Mouse (Mus musculus) midbrain, embryonic 10.5 days (tissue): ENCODE results near the gene Nsun4. TPM values are rescaled to one million over a fixed set of nuclear protein-coding genes. Genes with fewer than 3 reads are reported as not detected.

Experiments used
- DNase-seq: peaks from one replicate; pipeline ENCODE4 v3.0.0-alpha.2; 2017; ENCODE audit warnings: low spot score
- H3K27ac ChIP-seq: fragments of 300-500 bp; sonication (generic); replicated peaks from 2 replicates; pipeline ENCODE4 v1.5.1; 2016; ENCODE audit warnings: mild to moderate bottlenecking
- H3K27me3 ChIP-seq: fragments of 300-500 bp; sonication (generic); 2 replicates; pipeline ENCODE4 v1.6.1; 2016; ENCODE audit warnings: low read depth, mild to moderate bottlenecking; ENCODE audit not compliant: poor library complexity, severe bottlenecking
- H3K36me3 ChIP-seq: fragments of 300-500 bp; sonication (generic); 2 replicates; pipeline ENCODE4 v1.6.1; 2016; ENCODE audit warnings: mild to moderate bottlenecking, moderate library complexity
- H3K4me1 ChIP-seq: fragments of 300-500 bp; sonication (generic); 2 replicates; pipeline ENCODE4 v1.6.1; 2016
- H3K4me3 ChIP-seq: fragments of 300-500 bp; sonication (generic); 2 replicates; pipeline ENCODE4 v1.5.1; 2016; ENCODE audit warnings: mild to moderate bottlenecking, moderate library complexity
- H3K9me3 ChIP-seq: fragments of 300-500 bp; sonication (generic); replicated peaks from 2 replicates; pipeline ENCODE4 v1.6.1; 2016; ENCODE audit warnings: mild to moderate bottlenecking
- WGBS: fragments of 180-500 bp; shearing (Covaris S2); methylation state at CpG from one replicate; pipeline ENCODE4 v1.1.7; 2016; 5-methylcytosine and 5-hydroxymethylcytosine counted together
- polyA plus RNA-seq: library from polyadenylated mRNA; unstranded; fragments of >200 nt; fragmentation: Nextera tagmentation; extraction: Ambion mirVana; gene quantifications from 2 replicates; pipeline ENCODE4 v1.2.1, GENCODE M21; 2016

Nsun4 gene
- polyA plus RNA-seq, 1 experiment from 2014 or later: 20.4 TPM

DNA sequence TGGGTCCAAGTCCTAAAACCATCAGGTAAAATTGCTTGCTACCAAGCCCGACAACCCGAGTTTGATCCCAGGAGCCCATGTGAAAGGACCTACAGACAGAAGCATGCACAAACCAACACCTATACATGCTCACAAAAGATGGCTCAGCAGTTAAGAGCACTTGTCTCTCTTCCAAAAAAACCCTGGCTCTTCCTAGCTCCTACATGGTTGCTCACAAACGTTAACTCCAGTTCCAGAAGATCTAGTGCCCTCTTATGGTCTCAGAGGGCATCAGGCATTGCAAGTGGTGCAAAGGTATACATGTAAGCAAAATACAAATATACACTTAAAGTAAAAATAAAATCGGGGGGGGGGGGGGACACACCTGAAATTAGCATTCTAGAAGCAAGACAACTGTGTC, 19.5 kb upstream of the Nsun4 start:
- no peak overlapping the region for H3K27ac ChIP-seq
- no peaks in the 10 kb centered on the region for H3K27me3 ChIP-seq
- no peaks in the 10 kb centered on the region for H3K9me3 ChIP-seq
- H3K4me3 ChIP-seq: peak overlapping the region; percentile 99; the same call in 1 of the 2 replicates
- peaks cover 37% of the 10 kb centered on the region for H3K4me1 ChIP-seq
- no peak for DNase-seq
- 62% methylated on average over 4 of the region's 4 CpGs for WGBS
- H3K36me3 ChIP-seq: peaks cover 32% of the 10 kb centered on the region

DNA sequence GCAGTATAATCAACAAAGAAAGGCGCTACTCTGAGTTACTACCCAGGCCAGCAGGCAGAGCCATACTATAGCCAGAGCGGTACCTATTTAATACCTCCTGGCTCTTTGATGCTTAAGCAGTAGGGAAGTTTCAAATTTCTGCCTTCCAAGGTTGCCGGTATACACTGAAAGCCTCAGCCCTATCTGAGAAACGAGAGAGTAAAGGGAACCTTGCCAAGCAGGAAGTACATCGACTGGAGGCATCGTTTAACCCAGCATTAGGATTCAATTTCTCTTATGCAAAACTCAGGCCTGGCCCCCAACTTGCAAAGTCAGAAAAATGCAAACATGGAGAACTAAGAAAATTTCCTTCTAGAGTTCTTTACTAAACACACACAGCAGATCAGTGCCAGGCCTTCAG, 16.4 kb upstream of the Nsun4 start:
- no peak for DNase-seq
- Histone ChIP-seq H3K27ac (no peak overlapping the region), H3K4me1 (peaks cover 19% of the 10 kb centered on the region), H3K4me3 (no peak overlapping the region), H3K36me3 (peaks cover 62% of the 10 kb centered on the region), H3K27me3 (no peaks in the 10 kb centered on the region), H3K9me3 (no peaks in the 10 kb centered on the region)
- WGBS: 92% methylated on average over 6 of the region's 6 CpGs

DNA sequence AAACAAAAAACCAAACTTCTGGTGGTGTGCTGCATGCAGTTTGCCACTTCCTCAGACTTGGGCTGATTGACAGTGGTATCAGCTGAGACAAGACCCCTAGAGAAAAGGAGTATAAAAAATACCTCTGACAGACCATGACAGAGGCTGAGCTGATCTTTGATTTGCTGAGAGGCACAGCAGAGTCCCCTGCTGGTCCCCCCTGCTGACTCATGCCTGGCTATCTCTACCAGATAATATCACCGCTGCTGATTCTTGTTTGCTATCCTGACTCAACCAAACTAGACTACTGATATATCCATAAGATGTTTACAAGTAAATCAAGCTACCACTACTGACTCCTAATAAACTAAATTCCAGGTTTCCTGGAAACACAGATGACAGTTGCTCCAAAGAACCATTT, 10.2 kb upstream of the Nsun4 start:
- H3K4me3 ChIP-seq: no peak overlapping the region
- DNase-seq: no peak
- H3K36me3 ChIP-seq: peaks cover 41% of the 10 kb centered on the region
- no peak overlapping the region for H3K27ac ChIP-seq
- H3K4me1 ChIP-seq: 0 out of 2 replicates have a peak, but pooled peaks cover 4% of the 10 kb centered on the region
- H3K9me3 ChIP-seq: no peaks in the 10 kb centered on the region
- WGBS: 57% methylated on average over 1 of the region's 1 CpGs
- no peaks in the 10 kb centered on the region for H3K27me3 ChIP-seq

DNA sequence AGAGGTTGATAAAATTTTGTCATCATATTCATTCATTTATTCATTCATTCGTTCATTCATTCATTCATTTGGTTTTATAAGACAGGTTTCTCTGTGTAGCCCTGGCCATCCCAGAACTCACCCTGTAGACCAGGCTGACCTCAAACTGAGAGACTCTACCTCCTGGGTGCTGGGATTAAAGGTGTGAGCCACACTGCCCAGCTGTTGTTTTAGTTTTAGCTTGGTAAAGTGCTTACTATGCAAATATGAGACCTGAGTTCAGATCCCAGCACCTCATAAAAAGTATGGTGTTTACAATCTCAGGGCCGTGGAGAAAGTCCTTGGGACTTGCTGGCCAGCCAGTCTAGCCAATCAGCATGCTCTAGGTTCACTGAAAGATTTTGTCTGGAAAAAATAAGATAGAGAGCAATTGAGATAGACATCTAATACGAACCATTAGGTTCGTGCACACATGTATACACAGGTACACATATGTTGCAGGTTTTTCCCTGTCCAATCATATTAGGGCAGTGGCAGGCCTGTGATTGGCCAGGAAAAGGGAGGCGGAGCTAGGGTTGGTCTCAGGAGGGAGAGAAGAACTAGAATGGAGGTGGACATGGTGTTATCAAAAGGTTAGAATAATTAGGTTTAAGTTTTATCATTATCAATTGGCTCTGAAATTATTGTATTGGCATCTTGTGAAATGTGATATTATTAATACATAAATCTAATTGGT, 5.5 kb upstream of the Nsun4 start:
- Histone ChIP-seq H3K4me1 (peaks cover 7% of the 10 kb centered on the region; the same call in 1 of the 2 replicates), H3K4me3 (no peak overlapping the region), H3K9me3 (no peaks in the 10 kb centered on the region), H3K36me3 (no peaks in the 10 kb centered on the region), H3K27ac (no peak overlapping the region), H3K27me3 (no peaks in the 10 kb centered on the region)
- DNase-seq: no peak
- 82% methylated on average over 5 of the region's 5 CpGs for WGBS

DNA sequence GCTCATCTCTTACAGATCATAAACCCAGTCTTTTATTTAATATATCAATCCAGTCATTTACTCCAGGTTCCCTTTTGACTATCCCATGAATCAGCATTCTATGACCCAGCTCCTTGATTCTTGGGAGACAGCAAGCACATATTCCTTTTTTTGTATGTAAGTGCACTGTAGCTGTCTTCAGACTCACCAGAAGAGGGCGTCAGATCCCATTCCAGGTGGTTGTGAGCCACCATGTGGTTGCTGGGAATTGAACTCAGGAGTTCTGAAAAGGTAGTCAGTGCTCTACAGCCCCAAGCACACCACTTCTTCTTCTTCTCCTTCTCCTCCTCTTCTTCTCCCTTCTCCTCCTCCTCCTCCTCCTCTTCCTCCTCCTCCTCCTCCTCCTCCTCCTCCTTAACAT, 3.9 kb upstream of the Nsun4 start:
- H3K36me3 ChIP-seq: no peaks in the 10 kb centered on the region
- no peak overlapping the region for H3K4me3 ChIP-seq
- no peak overlapping the region for H3K27ac ChIP-seq
- no peaks in the 10 kb centered on the region for H3K9me3 ChIP-seq
- 0% methylated on average over 1 of the region's 1 CpGs for WGBS
- DNase-seq: no peak
- peaks cover 16% of the 10 kb centered on the region for H3K4me1 ChIP-seq
- H3K27me3 ChIP-seq: no peaks in the 10 kb centered on the region

DNA sequence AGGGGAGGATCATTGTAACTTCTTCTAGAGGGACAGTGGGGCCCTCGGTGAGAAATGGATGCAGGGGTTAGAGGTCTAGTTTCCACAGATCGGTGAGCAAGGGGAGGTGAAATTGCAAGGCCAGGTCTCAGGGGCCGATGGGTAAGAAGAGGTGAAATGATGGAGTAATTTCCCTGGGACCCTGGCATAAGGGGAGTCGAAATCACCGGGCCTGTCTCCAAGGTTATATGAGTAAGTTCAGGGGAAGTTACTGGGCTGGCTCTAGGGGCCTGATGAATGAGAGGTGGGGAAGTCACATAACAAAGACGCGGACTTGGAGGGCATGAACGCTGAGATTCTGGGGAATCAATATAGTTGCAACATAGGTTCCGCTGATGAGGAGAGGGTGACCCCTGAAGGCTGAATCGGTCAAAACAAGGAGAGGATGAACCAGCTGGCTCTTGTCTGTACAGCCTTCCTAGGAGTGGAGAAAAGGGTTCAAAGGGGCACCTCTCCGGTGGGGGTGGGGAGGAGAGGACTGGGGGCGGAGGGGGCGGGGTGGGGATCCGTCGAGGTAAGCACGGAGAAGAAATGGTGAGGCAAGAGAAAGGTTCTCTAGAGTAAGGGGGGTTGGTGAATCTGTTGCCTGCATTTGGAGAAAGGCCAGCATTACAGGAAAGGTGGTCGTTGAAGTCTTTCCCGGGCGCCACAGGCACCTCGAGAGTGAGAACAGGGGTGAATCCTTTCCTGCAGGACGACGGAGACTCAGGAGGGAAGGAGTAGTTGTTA, 966 bp downstream of the Nsun4 start:
- Histone ChIP-seq H3K36me3 (peaks cover 7% of the 10 kb centered on the region), H3K4me3 (peak overlapping the region; percentile 69), H3K9me3 (no peaks in the 10 kb centered on the region), H3K27ac (peak overlapping the region; percentile 84), H3K27me3 (no peaks in the 10 kb centered on the region), H3K4me1 (peaks cover 21% of the 10 kb centered on the region)
- DNase-seq: peak; percentile 52
- WGBS: 9% methylated on average over 22 of the region's 22 CpGs

DNA sequence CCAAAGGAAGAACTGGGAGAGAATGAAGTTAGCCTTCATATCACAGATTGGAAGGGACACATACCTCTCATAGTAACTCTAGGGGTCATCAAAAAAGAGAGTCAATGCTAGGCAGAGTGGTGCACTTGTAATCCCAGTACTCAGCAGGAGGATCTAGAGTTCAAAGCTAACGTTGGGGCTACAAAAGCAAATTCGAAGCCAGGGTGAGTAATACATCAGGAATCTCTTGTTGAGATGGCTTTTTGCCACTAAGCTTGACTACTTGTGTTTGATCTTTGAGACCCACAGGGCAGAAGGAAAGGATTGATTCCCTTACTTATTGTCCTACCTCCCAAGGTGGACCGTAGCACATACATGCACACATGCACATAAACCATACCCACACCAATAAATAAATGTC, 4.5 kb downstream of the Nsun4 start:
- H3K4me1 ChIP-seq: peaks cover 18% of the 10 kb centered on the region
- no peak for DNase-seq
- no peak overlapping the region for H3K27ac ChIP-seq
- H3K9me3 ChIP-seq: no peaks in the 10 kb centered on the region
- no peak overlapping the region for H3K4me3 ChIP-seq
- peaks cover 24% of the 10 kb centered on the region for H3K36me3 ChIP-seq
- WGBS: 85% methylated on average over 3 of the region's 3 CpGs
- H3K27me3 ChIP-seq: no peaks in the 10 kb centered on the region

DNA sequence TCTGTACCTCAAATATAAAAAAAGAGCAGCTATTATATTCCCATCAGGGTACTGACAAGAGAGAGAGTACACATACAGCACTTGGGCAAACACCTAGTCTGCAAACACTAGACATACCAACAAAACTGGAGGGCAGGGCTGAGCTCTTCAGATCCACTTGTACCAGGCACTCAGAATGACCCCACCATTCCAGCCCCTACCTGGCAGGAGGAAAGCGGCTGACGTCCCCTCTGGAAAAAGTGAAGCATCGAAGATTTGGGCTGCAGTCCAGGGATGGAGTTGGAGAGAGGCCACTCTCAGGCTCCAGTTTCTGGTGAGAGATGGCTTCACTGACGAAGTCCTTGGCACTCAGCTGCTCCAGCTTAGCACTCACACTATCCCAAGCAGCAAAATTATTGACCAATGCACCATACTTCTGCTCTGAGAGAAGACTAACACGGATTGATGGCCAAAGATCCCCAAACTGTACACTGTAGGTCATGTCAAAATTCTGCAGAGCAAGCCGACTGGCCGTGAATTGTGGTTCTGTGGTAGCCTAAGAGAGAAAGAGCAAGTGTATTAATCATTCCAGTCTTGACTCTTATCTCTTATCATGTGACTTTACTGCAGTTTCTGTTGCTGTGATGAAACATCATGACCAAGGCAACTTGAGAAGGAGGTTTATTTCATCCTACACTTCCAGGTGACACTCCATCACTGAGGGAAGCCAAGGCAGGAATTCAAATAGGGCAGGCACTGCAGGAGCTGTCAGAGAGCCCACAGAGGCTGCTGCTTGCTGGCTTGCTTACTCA, 5.4 kb downstream of the Nsun4 start:
- no peaks in the 10 kb centered on the region for H3K9me3 ChIP-seq
- 83% methylated on average over 7 of the region's 7 CpGs for WGBS
- no peak overlapping the region for H3K27ac ChIP-seq
- DNase-seq: no peak
- H3K36me3 ChIP-seq: peaks cover 30% of the 10 kb centered on the region
- H3K4me1 ChIP-seq: peaks cover 13% of the 10 kb centered on the region
- H3K4me3 ChIP-seq: no peak overlapping the region
- no peaks in the 10 kb centered on the region for H3K27me3 ChIP-seq

DNA sequence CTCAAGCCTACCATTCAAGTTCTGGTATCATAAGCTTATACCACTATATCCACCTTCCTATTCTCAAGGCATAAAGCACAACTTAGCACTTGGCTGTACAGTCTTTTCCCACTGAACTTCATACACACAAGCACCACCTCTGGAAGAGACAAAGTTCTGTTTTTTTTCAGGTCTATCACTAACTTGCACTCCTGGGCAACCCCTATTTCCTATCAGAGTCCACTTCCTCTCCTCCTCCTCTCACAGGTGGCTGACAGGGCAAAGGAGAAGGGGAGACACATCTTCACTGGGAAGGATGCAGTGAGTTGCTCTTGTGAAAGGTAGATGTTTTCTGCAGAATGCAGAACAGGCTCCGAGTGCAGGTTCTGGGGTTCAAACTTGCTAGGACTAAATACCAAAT, 6.0 kb downstream of the Nsun4 start:
- no peak overlapping the region for H3K27ac ChIP-seq
- no peak overlapping the region for H3K4me3 ChIP-seq
- WGBS: 91% methylated on average over 1 of the region's 1 CpGs
- no peak for DNase-seq
- peaks cover 37% of the 10 kb centered on the region for H3K36me3 ChIP-seq
- peaks cover 6% of the 10 kb centered on the region for H3K4me1 ChIP-seq
- no peaks in the 10 kb centered on the region for H3K27me3 ChIP-seq
- H3K9me3 ChIP-seq: no peaks in the 10 kb centered on the region

DNA sequence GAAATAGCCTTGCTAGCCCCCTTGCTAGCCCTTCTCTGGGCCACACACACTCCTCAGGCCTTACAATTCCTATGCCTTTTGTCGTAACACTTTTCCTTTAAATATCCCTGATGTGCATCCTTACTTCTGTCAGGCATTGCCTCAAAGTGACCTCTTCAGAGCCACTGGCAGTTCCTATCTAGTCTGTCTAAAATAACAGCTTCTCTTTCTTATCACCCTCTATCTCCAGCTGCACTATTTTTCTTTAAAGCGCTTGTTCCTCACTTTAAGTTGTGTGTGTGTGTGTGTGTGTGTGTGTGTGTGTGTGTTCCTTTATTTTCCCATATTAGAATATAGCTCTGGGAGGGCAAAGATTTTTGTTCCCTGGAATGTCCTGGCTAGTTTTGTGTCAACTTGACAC, 7.1 kb downstream of the Nsun4 start:
- no peak for DNase-seq
- no peaks in the 10 kb centered on the region for H3K27me3 ChIP-seq
- H3K9me3 ChIP-seq: no peaks in the 10 kb centered on the region
- H3K4me1 ChIP-seq: no peaks in the 10 kb centered on the region
- H3K27ac ChIP-seq: no peak overlapping the region
- H3K36me3 ChIP-seq: peaks cover 48% of the 10 kb centered on the region
- H3K4me3 ChIP-seq: no peak overlapping the region
- WGBS: 96% methylated on average over 2 of the region's 2 CpGs

DNA sequence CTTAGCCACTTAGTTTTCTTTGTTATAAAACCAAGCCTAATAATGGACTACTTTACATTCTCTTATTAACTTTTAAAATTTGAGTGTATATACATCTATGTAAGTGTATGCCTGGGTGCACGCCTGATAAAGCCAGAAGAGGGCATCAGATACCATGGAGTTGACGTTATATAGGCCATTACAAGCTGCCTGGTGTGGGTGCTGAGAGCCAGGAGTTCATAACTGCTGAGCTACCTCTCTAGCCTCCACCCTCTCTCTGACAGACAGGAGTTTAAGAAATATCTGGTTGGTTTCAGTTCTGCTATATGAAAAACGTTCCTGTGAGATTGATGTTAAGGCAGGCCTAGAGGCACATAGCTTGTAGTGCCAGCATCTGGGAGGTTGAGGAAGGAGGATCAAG, 11.5 kb downstream of the Nsun4 start:
- no peak for DNase-seq
- Histone ChIP-seq H3K27ac (no peak overlapping the region), H3K9me3 (no peaks in the 10 kb centered on the region), H3K36me3 (peaks cover 61% of the 10 kb centered on the region), H3K27me3 (no peaks in the 10 kb centered on the region), H3K4me1 (no peaks in the 10 kb centered on the region), H3K4me3 (no peak overlapping the region)
- WGBS: 80% methylated on average over 3 of the region's 3 CpGs

DNA sequence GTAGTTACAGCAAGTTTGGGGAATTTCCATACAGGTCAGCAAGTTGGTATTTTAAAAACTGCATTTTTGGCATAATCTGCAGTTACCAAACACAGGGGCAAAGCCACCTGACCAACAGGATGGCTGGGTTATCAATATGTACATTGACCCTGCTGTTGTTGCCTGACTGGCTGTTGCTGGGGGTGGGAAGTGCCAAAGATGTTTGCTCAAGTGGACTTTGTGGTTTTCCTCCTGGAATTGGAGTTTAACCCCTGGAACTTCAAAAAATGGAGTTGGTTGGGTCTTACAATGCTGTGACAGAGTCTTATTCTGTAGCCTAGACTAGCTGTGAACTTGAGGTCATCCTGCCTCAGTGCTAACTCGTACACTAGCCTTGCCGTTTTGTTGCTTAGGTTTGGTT, 13.2 kb downstream of the Nsun4 start:
- no peak overlapping the region for H3K27ac ChIP-seq
- H3K9me3 ChIP-seq: no peaks in the 10 kb centered on the region
- no peaks in the 10 kb centered on the region for H3K4me1 ChIP-seq
- H3K27me3 ChIP-seq: no peaks in the 10 kb centered on the region
- H3K36me3 ChIP-seq: peaks cover 66% of the 10 kb centered on the region
- no peak for DNase-seq
- 89% methylated on average over 2 of the region's 2 CpGs for WGBS
- H3K4me3 ChIP-seq: no peak overlapping the region

DNA sequence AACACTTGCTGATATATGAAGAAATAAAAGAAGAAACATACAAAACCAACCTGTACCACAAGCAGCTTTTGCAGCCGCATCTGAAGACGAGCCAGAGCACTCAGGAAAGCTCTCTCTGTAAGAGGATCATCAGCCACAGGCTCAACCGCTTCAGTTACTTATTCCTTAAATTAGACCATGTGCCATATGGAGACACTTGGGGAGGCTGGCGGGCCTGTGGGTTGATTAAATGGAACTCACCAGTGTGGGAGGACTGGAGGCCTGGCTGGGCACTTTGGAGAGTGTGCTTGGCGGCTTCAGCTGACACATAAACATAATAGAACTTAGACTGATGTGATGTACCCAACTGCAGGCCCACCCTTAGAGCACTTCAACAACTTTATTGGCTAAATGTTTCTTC, 20.3 kb downstream of the Nsun4 start:
- Histone ChIP-seq H3K4me1 (no peaks in the 10 kb centered on the region), H3K9me3 (no peaks in the 10 kb centered on the region), H3K27ac (no peak overlapping the region), H3K36me3 (peaks cover 55% of the 10 kb centered on the region), H3K4me3 (no peak overlapping the region), H3K27me3 (no peaks in the 10 kb centered on the region)
- WGBS: 90% methylated on average over 5 of the region's 5 CpGs
- no peak for DNase-seq
